Mouse (Mus musculus) ES-Bruce4 (cell line): ENCODE measurements at regions not wholly inside any gene's neighbourhood (a gene's known extent, or its start where the extent isn't known, plus 50 kb on each side); places are given as distances from the start of the nearest gene placed in this dataset.

ENCODE experiments used
- CTCF ChIP-seq: IDR thresholded peaks from one replicate; pipeline ENCODE4 v1.8.1; 2011; ENCODE audit warnings: low read depth, low read length
- EP300 ChIP-seq: IDR thresholded peaks from 2 replicates; pipeline ENCODE4 v1.6.1; 2011; ENCODE audit warnings: low read depth, low read length; ENCODE audit not compliant: insufficient read depth
- POLR2A ChIP-seq: IDR thresholded peaks from one replicate; pipeline ENCODE4 v1.8.1; 2011; ENCODE audit warnings: low read length; ENCODE audit not compliant: insufficient read depth

GRCm38 (mm10) chr3:121873572-121873971 is 58.5 kb upstream of the Abcd3 start:
- no peak for TF ChIP-seq EP300
- TF ChIP-seq CTCF: no peak
- no peak for TF ChIP-seq POLR2A
